Mouse (Mus musculus): ENCODE results near the gene BC016579.

The BC016579 gene

GRCm38 (mm10) chr16:45653934-45654332 is at the start of gene BC016579:
TSS of gene BC016579 (minus strand) at chr16:45654068.
- peak; percentile 10 for DNase-seq (ENCODE audit: low read depth)

DNA sequence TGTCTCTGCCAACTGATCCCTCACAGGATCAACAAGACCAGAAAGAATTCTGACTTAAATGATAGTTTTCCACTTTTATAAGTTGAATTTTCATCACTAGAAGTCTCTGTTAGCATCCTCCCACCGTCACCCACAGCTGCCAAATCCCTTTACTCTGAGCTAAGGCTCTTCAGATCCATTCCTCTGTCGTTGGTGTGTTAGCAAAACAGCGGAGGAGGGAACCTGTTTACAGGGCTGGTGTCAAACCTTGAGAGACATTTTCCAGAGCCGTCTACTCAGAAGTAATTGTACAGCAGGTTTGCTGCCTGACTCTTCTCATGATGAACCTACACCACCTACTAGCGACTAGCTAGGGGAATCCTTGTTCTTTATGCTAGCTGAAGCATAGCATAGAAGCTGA is 45.4 kb upstream of the BC016579 start:
- no peak for DNase-seq (ENCODE audit: low read depth)

GRCm38 (mm10) chr16:45697996-45698395 is 44.1 kb upstream of the BC016579 start:
- no peak for DNase-seq (ENCODE audit: low read depth)

DNA sequence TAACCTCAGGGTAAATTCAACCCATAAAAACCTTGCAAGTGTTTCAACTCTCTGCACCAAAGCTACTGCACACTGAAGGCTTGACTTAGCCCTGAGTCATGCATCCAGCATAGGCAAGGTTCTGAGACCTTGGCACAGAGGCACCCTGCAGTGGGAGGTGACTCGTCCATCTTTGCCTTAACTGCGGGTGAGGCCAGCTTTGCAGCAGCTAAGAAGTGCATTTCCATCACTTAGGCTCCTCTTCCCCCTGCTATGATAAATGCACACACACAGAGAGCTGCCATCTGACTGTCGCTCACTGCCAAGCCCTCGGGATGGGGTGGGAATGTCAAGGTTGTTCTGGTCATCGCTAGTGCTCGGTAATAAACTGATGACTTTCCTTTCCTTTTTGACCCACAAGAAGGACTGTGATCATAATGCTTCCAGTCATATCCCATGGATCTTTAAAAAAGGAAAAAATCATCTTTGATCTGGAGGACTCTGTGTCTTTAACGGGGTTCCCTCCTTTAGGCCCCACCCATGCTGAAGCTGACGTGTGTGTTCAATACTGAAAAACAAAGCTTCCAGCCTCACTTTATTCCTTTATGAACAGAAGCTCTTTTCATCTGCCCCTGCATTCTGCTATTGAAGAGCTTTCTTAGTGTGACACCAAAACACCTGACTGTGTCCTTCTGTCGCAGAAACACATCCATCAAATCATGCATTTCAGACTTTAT is 41.7 kb upstream of the BC016579 start:
- no peak for DNase-seq (ENCODE audit: low read depth)

GRCm38 (mm10) chr16:45693558-45693957 is 39.7 kb upstream of the BC016579 start, which contains the start of gene Tmprss7:
TSS of gene Tmprss7 (minus strand) at chr16:45693658.
- no peak for DNase-seq (ENCODE audit: low read depth)

DNA sequence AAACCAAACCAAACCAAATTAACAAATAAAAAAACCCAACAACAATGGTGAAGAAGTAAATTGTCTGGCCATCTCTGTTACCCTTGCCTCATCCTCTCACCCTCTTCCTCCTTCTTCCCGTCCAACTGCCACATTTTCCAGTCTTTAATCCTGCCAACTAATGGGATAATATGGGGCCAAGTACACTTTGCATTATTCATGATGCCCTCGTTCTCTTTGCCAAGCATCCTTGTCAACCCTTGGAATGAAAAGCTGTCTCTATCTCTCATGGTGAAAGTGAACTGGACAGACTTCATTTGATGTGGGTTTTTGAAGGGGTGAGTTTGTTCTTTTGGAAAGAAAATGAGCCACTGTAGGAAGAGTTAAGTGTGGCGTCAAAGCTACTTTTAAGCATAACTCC is 39.0 kb upstream of the BC016579 start:
- no peak for DNase-seq (ENCODE audit: low read depth)

DNA sequence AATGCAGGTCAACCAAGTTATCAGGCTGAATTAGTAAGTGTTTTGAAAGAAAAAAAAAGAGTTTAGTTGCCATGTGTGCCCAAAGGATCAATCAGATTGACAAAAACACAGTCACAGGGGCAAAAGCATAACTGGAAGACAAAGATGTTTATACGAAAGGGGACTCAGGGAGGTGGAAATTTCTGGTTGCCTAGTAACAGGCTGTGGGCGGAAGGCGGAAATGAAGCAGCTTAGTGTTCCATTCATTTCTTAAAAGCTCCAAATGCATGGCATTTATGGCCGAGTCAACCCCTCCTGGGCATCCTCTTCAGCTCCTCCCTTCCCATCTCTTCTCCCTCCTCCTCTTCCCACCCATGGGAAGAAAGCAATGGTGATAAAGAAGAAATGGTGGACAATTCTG is 36.3 kb upstream of the BC016579 start:
- DNase-seq (ENCODE audit: low read depth), result no peak

- no peak for DNase-seq (ENCODE audit: low read depth)
Measured at GRCm38 (mm10) chr16:45686833-45687232, 33.0 kb upstream of the BC016579 start.

DNA sequence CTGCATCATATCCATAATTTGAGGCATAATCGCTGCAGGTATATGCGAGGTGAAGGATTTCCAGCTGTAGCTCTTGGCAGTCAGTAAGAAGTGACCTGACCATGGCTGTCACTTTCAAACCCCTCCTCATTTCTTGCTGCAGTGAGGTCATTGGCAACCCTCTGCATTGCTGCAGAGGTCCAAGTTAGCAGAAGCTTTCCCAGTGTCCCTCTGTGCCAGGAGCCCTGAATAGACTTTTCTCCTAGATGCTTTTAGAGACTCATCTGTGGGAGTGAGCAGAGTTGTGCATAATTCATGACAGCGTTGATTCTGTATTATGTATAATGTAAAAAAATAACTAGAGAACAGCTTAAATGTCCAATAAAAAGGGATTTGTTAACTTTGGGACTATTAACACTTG is 31.4 kb upstream of the BC016579 start:
- DNase-seq (ENCODE audit: low read depth), result no peak

DNA sequence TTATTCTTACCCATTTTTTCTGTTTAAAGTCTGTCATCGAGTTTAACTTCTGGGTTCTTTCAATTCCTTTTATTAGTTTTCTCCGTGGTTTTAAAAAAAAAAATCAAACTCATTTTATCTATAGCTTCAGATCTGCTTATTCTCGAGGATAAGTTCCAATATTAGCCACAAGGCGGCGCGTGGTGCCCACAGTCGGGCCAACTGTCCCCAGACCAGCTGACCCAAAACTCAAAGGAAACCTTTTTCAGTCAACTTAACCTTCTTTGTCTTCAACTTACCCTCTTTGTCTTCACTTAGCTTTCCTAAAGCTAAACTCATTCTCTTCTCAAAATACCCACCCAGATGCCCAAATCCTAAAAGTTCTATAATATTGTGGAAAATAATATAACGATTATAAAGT is 30.9 kb upstream of the BC016579 start:
- peak; percentile 20 for DNase-seq (ENCODE audit: low read depth)

DNA sequence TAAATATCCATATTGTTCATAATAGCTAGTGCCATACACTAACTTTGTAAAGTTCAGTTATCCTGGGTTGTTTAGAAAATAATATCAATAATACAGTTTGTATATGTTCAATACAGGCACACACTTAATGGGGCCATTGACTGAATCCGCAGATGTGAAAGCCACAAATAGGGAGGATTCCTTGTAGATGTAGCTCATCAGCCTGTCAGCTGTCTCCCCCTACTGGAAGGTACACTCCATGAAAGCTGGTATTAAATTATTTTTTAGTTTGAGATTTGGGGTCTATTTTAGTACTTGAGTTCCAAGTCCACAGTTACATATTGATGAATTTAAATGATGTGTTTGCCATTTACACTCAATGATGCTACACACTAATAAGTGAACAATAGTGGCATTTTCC is 22.6 kb upstream of the BC016579 start:
- DNase-seq (ENCODE audit: low read depth), result no peak

GRCm38 (mm10) chr16:45670005-45670404 is 16.1 kb upstream of the BC016579 start:
- DNase-seq (ENCODE audit: low read depth), result no peak

GRCm38 (mm10) chr16:45668178-45668577 is 14.3 kb upstream of the BC016579 start:
- no peak for DNase-seq (ENCODE audit: low read depth)

- no peak for DNase-seq (ENCODE audit: low read depth)
Measured at GRCm38 (mm10) chr16:45666136-45666535, 12.3 kb upstream of the BC016579 start.

DNA sequence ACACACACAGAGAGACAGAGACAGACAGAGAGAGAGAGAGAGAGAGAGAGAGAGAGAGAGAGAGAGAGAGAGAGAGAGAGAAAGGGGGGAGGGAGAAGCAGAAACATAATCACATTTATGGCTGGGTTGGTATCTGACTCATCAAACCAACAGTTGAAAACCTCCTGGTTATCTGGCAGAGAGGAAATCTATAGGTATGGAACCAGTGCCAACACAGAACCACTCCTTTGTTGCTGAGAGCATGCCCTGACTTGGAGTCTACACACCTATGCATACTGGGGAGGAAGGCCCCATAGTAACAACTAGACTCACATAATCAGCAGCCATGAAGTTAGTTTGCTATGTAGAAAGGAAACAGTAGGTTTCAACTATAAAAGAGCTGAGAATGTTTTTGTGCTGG is 8.5 kb upstream of the BC016579 start:
- DNase-seq (ENCODE audit: low read depth), result no peak

DNA sequence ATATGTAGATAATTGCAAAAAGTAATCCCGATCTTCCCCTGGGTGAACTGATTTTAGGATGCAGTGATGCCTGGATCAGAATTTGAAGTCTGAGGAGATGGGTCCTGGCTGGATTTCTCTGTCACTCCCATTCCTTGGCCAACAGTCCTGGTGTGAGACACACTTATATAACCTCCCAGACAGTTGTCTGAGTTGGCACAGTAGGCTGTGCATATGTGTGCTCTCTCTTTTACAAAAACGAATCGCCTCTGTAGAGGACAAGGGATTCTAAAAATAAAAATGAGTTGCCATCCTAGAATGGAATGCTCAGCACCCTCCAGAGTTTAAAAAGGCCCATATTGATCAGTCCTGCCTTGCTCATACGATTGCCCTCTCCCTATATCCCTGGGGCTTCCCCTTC is 5.7 kb upstream of the BC016579 start:
- DNase-seq (ENCODE audit: low read depth), result no peak

DNA sequence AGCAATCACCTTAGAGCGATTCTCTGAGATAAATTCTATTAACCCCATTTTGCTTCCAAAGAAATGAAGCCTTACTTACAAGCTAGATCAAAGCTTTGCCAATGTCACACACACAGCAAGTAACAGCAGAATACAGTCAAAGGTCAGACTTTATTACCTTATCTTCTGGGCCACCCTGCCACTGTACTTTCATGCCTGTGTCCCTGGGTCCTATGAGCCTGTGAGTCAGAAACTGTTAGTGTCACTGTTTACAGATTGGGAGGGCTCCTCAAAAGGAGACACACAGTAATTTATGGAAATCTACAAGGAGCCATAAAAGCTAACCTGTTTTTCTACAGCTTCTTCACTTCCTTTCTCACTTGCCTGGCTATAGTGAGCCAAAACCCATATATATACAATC is 4.4 kb upstream of the BC016579 start:
- DNase-seq (ENCODE audit: low read depth), result no peak

DNA sequence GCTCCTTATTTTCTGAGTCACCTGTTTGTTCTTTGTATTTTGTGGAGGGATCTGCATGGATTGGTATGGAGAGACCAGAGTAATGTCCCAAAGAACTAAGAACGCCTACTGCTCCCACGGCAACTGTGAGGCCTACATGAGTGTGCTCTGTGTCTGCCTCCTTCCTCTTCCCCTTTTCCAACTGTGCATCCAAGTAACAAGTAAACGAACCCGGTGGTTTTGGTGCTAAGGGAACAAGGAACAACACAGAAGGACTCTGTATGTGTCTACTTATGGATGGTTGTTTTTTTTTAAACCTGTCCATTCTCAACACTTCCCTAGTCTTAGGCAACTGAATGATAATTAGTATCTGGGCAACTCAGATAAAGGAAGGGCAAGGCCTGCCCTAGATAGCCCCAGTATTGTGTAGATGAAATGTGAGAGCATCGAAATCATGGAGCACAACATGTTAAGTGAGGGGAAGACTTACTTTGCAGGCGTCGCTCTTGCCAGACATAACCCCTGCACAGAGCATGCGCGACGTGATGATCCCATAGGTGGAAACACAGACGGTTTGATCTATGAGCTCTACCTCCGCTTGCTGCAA is 3.8 kb upstream of the BC016579 start:
- no peak for DNase-seq (ENCODE audit: low read depth)

DNA sequence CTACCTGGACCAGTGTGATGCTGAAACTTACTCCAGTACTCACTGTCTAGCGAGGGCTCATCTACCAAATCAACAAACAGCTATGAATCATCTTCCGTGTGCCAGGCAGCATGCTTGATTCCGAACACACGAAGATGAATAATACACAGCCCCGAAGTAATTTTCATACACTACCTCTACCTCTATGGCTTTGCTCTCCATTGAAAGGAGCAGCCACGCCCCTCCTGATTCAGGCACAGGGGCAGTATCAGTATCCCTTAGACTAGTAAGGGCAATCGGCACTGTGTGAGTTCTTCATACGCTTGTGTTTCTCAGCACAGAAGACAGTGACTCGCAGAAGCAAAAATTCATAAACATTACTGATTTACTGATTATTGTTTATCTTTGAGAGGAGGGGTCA is 597 bp upstream of the BC016579 start:
- no peak for DNase-seq (ENCODE audit: low read depth)

- no peak for DNase-seq (ENCODE audit: low read depth)
Measured at GRCm38 (mm10) chr16:45653009-45653933, 597 bp downstream of the BC016579 start.

DNA sequence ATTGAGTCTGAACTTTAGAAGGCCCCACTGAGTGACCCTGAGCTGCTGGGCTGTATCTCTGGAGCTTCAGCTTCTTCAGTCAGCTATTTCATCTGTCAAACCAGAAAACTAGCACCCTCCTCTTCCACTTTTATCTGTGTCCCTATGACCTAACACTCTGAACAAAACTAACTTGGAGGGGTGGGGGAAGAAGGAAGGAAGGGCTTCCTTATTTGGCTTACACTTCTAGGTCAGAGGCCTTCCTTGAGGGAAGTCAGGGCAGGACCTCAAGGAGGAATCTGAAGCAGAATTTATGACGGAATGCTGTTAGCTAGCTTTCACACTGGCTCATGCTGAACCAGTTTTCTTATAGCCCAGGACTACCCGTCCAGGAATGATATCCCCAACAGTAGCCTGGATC is 2.4 kb downstream of the BC016579 start:
- no peak for DNase-seq (ENCODE audit: low read depth)

DNA sequence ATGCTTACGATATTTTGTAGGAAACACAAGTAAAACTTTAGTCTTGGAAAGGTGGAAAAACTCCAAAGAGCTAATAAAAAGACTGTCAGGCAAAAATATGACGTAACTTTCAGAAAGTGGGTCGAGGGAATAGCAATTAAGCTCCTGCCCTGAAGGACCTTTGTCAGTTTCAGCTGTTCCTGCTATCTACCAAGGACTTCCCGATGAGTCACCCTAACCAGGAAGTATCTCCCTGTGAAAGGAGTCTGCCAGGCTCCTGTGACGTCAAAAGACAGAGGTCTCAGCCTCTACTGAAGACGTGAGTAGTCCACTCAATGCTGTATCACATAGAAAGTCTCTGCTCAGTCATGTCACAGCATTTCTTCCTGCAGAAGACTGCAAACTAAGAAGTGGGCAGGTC is 9.5 kb downstream of the BC016579 start:
- no peak for DNase-seq (ENCODE audit: low read depth)

DNA sequence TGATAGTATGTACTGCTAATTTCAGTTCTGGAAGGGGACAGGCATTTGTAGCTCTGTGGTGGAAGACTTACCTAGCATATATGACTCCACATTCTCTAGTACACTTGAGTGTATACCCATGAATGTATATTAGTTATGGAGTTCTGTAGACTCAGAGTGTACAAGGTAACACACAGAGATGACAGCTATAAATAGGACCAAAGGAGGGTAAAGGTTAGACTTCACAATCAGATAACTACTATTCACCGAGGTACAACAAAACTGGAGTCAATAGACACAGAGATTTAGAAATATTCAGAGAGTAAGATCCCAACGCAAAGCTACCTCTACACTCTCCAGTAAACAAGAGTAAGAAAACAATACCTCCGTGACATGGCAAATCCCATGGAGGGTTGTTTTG is 9.9 kb downstream of the BC016579 start:
- DNase-seq (ENCODE audit: low read depth), result no peak

Measured in c-Kit-positive CD71-positive TER-119-negative erythroid progenitor cells, embryonic 14.5 days (primary cell).